Mouse (Mus musculus): ENCODE results near the gene Gm26920.
"Not testable (repeated sequence)": the region's sequence is repeated elsewhere in the genome, so short reads cannot be mapped to it uniquely, and the experiment has no call there.

The Gm26920 gene

DNA sequence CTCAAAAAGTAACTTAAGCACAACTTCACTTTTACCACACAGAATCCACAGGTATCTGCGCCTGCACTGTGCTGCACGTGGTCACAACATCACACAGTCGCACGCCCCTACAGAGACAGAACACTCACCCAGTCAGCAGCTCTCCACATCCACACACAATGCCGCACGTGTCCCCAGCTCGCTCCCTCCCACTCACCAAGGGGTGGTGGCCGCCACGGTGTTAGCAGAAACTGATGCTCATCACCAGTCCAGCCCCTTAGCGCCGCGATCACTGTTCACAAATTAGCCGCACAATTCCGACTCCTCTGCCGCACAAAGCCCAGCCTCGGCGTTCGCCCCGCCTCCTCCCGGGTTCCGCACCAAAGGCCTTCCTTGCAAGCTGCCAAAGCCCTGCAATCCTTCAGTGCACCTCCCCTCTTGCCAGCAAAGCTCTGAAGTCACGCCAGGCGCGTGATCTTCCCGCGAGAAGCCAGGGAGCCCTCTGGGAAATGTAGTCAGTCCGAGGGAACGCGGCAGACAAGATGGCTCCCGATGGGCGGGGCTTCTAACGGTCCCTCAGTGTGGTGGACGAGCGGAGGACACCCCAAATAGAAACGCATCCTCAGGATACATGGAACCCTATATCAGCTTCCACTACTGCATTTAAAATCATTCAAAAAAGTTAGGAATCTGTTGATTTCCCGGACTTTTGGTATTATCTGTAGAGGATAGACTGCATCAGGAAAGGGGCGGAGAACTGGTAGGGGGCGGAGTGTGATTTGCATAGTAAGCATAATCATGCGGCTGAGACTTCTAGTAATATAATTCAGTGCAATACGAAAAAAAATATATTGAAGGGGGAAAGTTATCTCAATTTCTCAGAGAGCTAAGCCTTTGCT lies at the start of gene Gm26920, which contains the start of gene Zfp566:
Gene Gm26920 (minus strand): TSS at position 319 of the 878 bp plus-strand sequence.
Gene Zfp566 (minus strand): TSS at position 436 of the 878 bp plus-strand sequence.
- DNase-seq = peak; percentile 97

DNA sequence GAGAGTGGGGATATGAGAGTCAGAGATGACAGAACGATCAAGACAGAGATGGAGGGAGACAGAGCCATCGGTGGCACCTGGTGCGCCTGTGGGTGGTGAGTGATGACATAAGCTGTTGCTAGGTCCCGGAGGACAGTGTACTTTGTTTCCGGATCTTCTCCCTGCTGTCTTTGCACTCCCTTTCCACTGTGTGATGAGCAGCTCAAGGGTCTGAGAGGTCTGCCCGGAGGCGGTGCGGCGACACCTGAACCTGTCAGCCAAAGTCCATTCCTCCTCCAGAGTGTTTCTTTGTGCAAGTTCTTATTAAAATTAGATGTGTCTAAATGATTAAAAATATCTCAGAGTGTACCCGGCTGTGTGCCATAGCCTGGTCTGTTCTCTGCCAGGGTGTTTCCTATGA lies 46.6 kb upstream of the Gm26920 start:
- DNase-seq = no peak

DNA sequence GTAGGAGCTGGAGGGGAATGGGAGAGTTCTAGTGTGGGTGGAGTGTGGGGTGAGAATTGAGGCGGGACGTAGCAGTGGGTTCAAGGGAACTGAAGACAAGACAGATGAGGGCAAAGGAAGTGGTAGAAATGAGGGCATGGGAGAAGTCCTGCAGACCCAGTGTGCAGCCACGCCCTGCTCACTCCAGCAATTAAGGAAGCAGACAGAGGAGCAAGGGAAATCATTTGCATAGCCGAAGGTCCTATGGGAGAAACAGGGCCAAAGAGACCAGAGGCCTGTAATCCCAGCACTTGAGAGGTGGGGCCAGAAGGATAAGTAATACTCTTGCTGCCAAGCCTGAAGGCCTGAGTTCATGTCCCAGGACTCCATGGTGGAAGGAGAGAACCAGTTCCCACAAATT lies 42.2 kb upstream of the Gm26920 start:
- DNase-seq = no peak

DNA sequence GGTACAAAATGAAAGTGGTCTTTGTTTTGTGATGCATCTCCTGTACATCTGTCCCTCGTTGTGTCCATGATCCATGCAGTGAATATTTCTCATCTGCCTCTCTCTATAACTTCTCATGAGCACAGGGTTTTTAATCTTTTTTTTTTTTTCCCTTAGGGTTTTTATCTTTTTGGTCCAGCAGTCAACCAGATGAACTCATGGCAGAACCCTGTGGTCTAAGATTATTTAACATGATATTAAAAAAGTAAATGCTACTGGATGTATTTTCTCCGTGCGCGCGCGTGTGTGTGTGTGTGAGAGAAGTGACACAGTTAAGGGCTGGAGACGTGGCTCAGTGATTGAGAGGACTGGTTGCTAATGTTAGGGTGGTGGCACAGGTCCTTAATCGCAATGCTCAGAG lies 39.7 kb upstream of the Gm26920 start:
- no peak for DNase-seq

DNA sequence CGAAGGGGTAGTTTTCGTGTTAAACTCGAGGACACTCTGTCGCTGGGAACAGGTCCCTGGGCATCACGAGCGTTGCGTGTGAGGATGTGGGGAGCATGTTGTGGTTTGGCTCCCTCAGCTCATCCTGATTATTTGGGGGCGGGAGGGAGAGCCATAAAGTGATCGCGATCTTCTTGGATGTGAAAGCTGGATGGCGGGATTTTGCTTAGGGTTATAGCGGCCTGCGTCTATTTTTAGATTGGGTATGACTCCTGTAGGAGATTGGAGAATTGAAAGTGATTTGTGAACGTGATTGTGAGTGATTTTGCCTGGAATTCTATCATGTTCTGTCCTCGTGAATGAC lies 31.9 kb upstream of the Gm26920 start:
- DNase-seq = no peak

DNA sequence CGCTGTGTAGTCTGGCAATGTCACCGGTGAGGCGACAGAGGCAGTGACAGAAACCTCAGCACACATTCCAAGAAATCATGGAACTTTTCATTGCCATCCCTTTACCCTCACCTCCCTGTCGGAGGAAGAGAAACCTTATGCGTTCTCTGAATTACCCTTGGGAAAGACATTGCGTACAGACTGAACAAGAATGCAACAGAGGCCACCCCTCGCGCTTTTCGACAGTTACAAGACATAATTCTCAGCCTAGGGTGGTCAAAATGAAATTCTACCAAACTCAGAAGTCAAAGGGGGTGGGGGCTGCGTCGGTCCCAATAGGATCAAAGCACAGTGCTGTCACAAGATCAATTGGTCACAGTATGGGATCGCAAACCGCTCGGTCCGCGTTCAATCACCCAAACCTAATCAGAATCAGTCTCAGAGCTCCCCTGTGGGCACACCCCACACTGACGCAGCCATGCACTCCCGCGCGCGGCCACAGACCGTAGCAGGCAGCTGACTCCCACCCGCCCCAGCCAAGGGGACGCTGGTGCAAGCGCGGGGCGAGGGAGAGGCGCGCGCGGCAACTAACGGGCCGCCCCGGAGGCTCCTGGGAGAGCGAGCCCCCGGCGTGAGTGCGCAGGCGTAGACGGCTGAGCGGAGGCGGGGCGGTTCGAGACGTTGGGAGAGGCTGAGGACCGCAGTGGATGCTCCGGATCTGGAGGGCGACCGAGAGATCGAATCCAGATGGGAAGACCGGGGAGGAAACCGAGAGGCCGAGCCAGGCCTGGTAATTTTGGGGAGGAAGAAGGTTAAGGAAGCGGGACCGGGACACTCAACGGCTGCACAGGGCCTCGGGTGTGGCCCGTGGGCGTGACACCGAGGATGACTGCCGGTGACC lies 31.3 kb upstream of the Gm26920 start, which contains the start of gene Zfp382:
Gene Zfp382 (plus strand): TSS at position 635 of the 880 bp plus-strand sequence.
- DNase-seq = peak; percentile 88

DNA sequence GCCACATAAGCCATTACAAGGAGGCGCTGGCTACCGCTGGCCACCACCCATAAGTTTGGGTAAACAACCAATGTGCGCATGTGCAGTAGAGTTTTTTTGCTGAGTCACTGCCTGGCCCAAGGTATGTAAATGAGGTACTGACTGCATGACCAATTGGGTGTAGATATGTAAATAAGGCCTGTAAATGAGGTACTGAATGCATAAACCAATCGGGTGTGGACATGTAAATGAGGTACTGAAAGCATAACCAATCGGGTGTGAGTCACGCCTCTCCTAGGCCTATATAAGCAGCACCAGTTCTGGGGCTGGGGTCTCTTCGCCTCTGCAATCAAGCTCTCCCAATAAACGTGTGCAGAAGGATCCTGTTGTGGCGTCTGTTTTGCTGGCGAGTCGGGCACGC lies 27.7 kb upstream of the Gm26920 start:
- DNase-seq = not testable (repeated sequence)

DNA sequence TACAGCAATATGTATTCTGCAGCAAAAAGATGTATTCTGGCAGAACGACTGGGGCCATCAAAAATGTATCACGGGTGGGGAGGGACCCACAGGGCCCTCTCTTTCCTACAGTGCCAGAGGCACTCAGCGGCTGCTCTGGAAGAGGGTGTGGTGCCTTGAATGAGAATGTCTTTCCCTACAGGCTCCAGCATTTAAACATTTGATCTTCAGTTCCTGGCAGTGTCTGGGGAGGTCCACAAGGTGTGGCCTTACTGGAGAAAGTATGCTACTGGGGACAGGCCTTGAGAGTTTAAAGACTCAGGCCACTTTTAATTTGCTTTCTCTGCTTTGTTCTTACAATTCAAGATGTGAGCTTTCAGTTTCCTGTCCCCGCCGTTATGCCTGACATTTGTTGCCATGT lies 25.9 kb upstream of the Gm26920 start:
- no peak for DNase-seq

DNA sequence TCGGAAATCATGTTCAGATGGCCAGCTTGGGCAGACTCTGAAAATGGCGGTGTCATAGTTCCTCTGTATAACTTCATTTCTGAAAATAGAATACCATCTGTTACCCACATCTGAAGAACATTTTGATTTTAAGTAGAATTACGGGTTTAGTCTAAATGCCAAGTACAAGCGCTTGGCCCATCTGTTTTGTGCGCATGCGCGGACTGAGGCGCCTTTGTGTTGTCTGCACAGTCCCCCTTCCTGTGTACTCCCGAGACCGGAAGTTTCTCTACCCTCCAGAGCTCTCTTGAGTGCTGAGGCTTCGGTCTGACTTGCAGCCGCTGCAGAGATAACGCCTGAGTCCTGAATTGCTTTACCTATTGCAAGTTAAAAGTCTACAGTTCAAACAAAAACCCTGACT lies 9.1 kb upstream of the Gm26920 start:
- DNase-seq = peak; percentile 85

DNA sequence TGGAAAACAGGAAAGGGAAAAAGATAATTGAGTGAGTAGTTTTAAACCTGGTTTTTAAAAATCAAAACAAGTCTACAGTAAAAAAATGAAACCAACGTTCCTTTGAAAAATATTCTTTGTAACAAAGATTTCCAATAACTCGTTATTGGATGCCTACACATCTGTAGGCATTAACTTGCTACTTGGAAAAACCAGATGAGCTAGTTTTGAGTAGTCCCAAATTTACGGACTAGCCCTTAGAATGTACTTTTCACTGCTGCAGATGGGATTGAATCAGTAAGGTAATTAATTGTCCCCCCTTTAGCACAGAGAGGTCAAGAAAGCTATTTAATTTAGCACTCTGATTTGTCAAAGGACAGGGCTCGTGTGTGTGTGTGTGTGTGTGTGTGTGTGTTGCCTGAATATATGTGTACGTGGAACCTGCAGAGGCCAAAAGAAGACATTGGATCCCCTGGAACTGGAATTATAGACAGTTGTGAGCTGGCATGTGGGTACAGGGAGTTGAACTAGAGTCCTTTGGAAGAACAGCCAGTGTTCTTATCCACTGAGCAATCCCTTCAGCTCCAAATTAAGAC lies 5.4 kb upstream of the Gm26920 start:
- DNase-seq = peak; percentile 45

DNA sequence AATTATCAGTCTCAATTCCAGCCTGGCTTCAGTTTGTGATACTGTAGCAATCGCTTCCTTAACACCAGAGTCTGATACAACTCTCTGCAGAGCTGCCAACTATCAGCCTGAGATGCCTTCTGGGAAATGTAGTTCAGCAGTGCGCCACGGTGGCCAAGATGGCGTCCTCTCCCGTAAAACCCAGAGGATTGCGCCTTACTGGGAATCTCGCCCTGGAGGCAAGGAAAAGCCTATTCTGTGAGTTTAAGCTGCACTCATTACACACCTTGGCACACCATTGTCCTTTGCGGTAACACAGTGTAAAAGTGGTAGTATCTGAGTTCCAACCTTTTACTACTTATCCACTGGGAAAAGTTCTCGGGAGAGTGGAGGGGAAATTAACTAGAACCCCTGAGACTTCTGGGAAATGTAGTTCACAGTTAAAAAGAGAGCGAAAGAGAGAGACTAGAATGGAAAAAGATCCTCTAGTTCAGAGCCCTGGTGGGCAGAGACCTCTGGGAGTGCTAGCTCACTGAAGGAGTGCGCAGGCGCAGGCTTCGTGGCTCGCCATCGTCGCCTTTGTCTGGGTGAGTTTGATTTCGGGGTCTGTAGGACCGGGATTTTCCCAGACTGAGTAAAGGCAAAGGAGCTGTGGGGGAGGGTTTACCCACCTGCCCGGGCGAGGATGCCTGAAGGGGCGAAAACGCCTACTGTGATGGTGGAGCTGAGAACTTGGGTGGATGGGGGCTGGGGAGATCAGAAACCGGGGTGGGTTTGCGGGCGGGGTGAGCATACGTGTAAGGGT lies 4.6 kb upstream of the Gm26920 start, which contains the start of gene Zfp260:
Gene Zfp260 (plus strand): TSS at position 132 of the 784 bp plus-strand sequence.
- peak; percentile 94 for DNase-seq

DNA sequence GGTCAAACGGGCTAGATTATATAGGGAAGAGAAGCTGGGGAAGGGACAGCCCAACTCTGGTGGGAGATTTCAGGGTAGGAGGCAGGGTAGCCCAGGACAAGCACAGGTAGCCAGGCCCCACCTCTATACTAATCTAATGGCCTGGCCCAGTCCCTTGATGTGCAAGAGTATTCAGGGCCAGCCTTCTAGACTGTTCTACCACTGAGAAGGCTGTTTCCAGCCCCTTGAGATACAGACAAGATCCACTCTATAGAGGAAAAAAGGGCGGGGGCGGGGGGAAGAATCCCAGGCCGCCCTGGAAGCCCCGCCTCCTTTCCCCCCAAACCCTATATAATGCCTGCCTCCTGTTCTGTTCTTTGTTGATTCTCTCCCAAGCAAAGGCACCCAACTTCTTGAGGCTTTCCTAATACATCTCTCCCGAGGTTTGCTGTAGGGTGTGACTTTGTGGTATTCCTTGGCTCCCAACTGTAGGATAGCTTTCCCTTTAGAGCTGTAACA lies 3.8 kb upstream of the Gm26920 start:
- no peak for DNase-seq

DNA sequence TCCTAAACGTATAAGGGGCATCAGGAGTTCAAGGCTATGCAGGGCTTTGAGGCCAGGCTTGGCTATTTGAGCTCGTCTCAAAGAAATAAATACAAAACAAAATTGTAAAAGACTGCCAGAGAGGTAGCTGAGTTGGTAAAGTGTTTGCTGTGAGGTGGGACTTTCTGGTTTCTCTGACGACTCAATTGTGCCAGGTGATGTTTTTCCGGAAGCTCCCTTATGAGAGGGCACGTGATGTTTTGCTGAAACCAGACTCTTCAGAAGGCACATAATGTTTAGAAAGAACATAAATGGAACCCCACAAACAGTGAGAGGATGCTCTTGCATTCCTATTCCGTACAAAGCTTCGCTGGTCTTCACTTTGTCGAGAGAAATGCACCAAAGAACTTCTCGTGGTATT lies 2.5 kb upstream of the Gm26920 start:
- no peak for DNase-seq

DNA sequence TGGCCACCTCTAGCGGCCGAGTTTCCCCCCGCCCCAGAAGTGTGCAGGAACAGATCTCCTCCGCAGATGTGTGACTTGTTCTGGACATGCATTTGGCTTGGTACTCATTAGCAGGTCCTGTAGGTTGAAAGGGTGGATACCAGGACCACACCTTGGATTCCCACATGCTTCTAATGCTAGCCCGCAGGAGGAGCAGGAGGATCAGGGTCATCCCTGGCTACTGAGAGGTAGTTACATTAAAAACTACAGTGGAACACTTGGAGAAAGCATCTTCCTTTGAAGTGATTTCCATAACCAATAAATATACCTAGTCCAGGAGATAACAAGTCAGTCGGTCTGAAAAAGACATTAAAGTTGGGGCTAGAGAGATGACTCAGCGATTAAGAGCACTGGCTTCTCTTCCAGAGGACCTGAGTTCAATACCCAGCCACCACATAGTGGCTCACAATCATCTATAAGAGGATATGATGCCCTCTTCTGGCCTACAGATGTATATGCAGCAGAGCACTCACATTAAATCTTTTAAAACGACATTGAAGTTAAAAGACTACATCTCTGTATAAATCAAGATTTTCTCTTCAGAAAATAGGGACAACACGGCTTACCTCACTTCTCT lies 868 bp upstream of the Gm26920 start:
- peak; percentile 64 for DNase-seq

DNA sequence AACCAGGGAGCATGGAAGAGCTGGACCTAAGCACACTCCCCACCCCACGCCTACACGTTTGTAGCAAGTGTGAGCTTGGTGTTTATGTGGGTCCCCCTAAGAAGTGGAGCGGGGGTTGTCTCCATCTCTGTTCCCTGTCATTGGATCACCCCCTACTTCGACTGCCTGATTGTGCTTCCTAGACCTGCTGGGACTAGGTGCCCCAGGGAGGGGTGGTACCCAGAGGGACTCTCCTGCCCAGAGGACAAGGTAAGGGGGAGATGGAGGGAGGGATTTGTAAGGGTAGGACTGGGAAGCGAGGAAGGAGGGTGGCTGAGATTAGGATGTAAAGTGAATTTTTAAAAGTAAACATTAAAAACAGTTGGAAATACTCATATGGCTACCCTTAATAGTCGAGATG lies 805 bp downstream of the Gm26920 start:
- peak; percentile 53 for DNase-seq

DNA sequence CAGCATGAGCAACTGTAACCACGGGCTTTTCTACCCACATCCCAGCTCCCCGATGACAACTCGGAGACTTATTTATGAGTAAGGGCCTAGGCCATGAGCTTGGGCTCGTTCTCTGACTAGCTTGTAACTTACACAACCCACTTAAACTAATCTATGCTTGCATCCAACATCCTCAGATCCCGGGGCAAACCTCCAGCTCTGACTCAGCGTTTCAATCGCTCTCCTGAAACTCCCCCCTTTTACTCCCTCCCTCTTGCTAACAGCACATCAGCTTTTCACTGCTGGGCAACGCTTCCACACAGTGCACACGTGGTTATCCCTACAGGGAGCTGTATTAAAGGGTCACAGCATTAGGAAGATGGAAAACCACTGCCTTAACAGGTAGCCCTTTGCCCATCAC lies 3.7 kb downstream of the Gm26920 start:
- DNase-seq = no peak

DNA sequence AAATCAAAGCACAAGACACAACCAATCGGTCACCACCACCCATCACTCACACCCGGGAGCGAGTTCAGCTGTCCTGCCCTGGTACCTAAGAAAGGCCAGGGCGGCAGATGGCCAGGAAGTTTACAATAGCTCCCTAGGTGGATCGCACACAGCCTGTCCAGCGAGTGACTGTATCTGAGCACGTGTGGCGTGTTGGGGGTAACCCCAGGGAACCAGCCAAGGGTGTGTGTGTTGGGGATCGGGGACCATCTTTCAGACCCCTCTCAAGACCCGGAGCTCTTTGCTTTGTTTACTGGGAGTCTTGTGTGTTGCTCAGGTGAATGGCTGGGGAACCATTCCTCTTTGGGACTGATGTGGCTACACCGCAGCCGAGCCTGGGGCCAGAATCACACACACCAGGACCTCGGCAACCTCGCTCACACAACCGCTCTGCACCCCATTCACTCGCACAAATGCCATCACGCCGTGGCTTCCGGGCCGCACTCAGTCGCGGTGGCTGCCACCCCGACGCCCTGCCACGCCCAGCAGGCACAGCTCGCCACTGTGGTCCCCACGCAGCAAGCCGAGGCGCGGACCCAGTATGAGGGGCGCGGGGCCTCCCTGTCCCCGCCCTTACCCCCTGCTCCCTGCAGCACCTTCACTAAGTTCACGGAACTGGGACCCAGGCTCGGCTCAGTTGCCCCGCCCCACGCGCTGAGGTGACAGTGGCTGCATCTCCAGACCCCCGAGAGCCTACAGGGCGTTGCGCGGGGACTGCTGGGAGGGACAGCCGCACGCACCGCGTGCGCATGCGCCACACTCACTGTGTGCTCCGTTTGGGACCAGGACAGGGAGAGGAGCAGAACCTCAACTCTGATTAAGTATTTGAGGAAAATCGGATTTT lies 17.8 kb downstream of the Gm26920 start, which contains the start of gene Zfp82:
Gene Zfp82 (minus strand): TSS at position 755 of the 883 bp plus-strand sequence.
- peak; percentile 88 for DNase-seq

DNA sequence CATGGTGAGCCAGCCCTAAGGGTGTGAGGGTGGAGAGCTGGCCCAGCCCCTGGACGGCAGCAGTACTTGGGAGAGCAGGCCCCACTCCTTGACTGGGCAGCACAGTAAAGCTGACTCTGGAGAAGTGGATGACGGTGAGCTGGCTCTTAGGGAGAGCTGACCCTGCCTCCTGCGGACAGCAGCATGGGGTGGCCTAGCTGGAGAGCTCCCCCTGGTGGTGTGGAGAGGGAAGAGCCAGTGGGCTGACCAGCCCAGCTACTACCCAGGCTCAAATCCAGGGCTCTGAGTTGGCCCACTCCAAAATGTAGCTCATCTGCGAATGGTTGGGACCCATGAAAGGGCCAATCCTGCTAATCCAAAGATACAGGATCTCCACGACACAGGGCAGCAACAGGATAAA lies 25.6 kb downstream of the Gm26920 start:
- DNase-seq = no peak

DNA sequence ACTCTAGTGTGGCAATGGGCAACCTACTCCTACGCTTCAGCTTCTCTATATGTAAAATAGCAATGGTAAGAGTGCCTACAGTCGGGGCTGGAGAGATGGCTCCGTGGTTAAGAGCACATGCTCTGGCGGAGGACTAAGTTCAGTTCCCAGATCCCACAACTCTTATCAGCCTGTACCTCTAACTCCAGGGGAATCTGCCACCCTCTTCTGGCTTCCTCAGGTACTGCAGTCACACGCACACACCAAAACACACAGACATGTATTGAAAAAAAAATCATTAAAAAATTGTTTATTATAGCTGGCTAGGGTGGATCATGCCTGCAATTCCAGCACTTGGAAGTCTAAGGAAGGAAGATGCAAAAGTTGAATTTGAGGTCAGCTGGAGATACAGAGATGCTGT lies 27.7 kb downstream of the Gm26920 start:
- DNase-seq = no peak

DNA sequence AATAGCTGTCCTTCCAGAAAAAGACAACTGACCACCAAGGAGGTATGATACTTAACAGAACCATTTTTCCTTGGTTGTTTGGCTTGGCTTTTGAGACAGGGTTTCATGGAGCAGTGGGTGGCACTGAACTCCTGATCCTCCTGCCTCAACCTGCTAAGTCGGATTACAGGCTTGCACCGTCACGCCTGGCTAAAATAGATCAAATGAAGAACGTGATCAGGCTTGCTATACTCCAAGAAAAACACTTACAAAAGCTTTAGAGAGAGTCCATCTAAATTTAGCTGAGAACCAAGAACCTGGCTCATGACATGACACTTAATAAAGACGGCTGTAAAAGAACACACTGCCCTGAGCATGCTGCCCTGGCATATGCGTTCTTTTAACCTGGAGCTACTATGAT lies 29.9 kb downstream of the Gm26920 start:
- no peak for DNase-seq

DNA sequence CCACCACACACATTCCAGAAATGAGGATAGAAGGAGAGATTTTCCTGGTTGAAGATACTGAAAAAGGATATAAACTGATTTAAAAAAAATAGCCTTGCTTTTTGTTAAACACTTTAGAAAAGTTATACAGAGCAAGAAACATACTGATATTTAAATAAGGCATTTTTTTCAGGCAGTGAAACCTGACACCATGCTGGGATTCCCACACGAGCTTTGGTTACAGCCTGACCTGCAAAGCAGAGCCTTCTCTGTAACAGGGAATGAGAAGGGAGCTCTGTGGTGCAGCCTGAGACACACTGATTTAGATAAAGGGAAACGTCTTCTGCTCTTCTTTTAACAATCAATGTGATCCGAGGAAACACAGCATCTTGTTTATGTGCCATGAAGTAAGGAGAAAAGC lies 36.6 kb downstream of the Gm26920 start:
- no peak for DNase-seq

Data from cerebellum, adult 9-10 months (tissue).